Mouse (Mus musculus): ENCODE results near the gene Cdnf. TPM values are rescaled to one million over a fixed set of nuclear protein-coding genes. Genes with fewer than 3 reads are reported as not detected.

The Cdnf gene
- polyA plus RNA-seq, 1 experiment from 2014 or later, result 0.19 TPM

DNA sequence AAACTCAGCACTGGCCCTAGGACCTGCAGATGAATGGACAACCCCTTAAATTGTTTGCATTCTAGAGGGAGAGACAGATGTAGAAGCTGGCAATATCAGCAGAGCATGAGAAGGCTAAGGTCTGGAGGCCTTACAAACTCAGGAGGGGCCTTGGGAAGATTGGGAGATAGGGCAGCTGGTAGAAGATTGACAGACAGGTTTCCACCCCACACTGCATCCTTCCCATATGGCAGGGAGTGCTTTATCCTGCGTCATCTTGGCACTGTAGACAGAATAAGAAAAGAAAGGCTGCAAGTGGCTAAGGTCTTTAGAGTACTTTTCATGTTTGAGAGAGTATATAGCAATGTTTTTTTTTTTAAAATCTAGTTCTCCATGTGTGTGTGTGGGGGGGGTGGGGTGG lies 62.3 kb downstream of the Cdnf start:
- Histone ChIP-seq H3K4me3 (ENCODE audit: low read length) (no peak overlapping the region), H3K27ac (ENCODE audit: low read length) (no peak overlapping the region), H3K36me3 (ENCODE audit: insufficient read depth, low read length) (no peaks in the 10 kb centered on the region), H3K4me2 (replicated peaks; ENCODE audit: low read depth, low read length) (no peak overlapping the region), H3K4me1 (ENCODE audit: insufficient read depth, low read length) (peaks cover 13% of the 10 kb centered on the region; the same call in 1 of the 2 replicates), H3K27me3 (ENCODE audit: insufficient read depth, low read length) (no peaks in the 10 kb centered on the region), H3K9ac (replicated peaks; ENCODE audit: low read length) (no peak overlapping the region), H3K9me3 (ENCODE audit: low read length) (no peaks in the 10 kb centered on the region)
- 88% methylated on average over 1 of the region's 1 CpGs for WGBS
- no peak for ATAC-seq (ENCODE audit: low FRiP score, low TSS enrichment)

Other genes starting within 250 kb of the Cdnf start
- gene Nmt2, start 228.8 kb upstream of the Cdnf start, polyA plus RNA-seq (2015; fragmentation: Nextera tagmentation; extraction: Ambion mirVana), result 45.1 and 51.2 TPM in 2 replicates
- 19.7 and 20.5 TPM in 2 replicates for gene Rpp38, start 180.4 kb upstream of the Cdnf start, polyA plus RNA-seq (2015; fragmentation: Nextera tagmentation; extraction: Ambion mirVana)
- 0.86 and 0.99 TPM in 2 replicates for gene Acbd7, start 176.9 kb upstream of the Cdnf start, polyA plus RNA-seq (2015; fragmentation: Nextera tagmentation; extraction: Ambion mirVana)
- gene Olah, start 115.8 kb upstream of the Cdnf start, polyA plus RNA-seq (2015; fragmentation: Nextera tagmentation; extraction: Ambion mirVana), result not detected in 2 replicates
- 0.29 TPM in 1 of 2 replicates, not detected in the other for gene Meig1, start 90.4 kb upstream of the Cdnf start, polyA plus RNA-seq (2015; fragmentation: Nextera tagmentation; extraction: Ambion mirVana)
- 6.6 and 7.5 TPM in 2 replicates for gene Dclre1c, start 88.9 kb upstream of the Cdnf start, polyA plus RNA-seq (2015; fragmentation: Nextera tagmentation; extraction: Ambion mirVana)
- 14.2 and 14.5 TPM in 2 replicates for gene Suv39h2, start 38.0 kb upstream of the Cdnf start, polyA plus RNA-seq (2015; fragmentation: Nextera tagmentation; extraction: Ambion mirVana)
- 5.1 and 5.9 TPM in 2 replicates for gene Gm45902, start 240 bp upstream of the Cdnf start, polyA plus RNA-seq (2015; fragmentation: Nextera tagmentation; extraction: Ambion mirVana)
- gene Hspa14, start 216 bp upstream of the Cdnf start, polyA plus RNA-seq (2015; fragmentation: Nextera tagmentation; extraction: Ambion mirVana), result 119 and 124 TPM in 2 replicates
- 67.2 and 76.1 TPM in 2 replicates for gene Fam107b, start 57.5 kb downstream of the Cdnf start, polyA plus RNA-seq (2015; fragmentation: Nextera tagmentation; extraction: Ambion mirVana)

Measured in kidney, embryonic 16.5 days (tissue).